Mouse (Mus musculus): ENCODE data around the gene Lrg1. TPM values are rescaled to one million over a fixed set of nuclear protein-coding genes. Genes with fewer than 3 reads are reported as not detected.

The Lrg1 gene
- polyA plus RNA-seq, 1 experiment from 2014 or later, result not detected

GRCm38 (mm10) chr17:56133457-56134363, 11.9 kb upstream of the Lrg1 start:
- ATAC-seq (ENCODE audit: low FRiP score, low read depth), result 0 out of 2 replicates have a peak, but pooled peaks have one; percentile 19
- 20% methylated on average over 19 of the region's 21 CpGs for WGBS
- H3K9ac ChIP-seq, result no peak overlapping the region
- peaks cover 32% of the 10 kb centered on the region for H3K4me1 ChIP-seq
- H3K27me3 ChIP-seq (replicated peaks), result peaks cover 13% of the 10 kb centered on the region
- H3K36me3 ChIP-seq, result peaks cover 18% of the 10 kb centered on the region
- peak overlapping the region; percentile 54 for H3K4me2 ChIP-seq (replicated peaks)
- no peaks in the 10 kb centered on the region for H3K9me3 ChIP-seq
- H3K27ac ChIP-seq, result no peak overlapping the region
- peak overlapping the region; percentile 16; the same call in 1 of the 2 replicates for H3K4me3 ChIP-seq

- H3K4me3 ChIP-seq, result no peak overlapping the region
- peaks cover 25% of the 10 kb centered on the region for H3K4me1 ChIP-seq
- H3K27ac ChIP-seq, result no peak overlapping the region
- H3K27me3 ChIP-seq (replicated peaks), result peaks cover 5% of the 10 kb centered on the region; the same call in 1 of the 2 replicates
- ATAC-seq (ENCODE audit: low FRiP score, low read depth), result 0 out of 2 replicates have a peak, but pooled peaks have one; percentile 18
- H3K9me3 ChIP-seq, result no peaks in the 10 kb centered on the region
- no peak overlapping the region for H3K4me2 ChIP-seq (replicated peaks)
- no peak overlapping the region for H3K9ac ChIP-seq
- WGBS, result 6% methylated on average over 14 of the region's 14 CpGs
- peaks cover 26% of the 10 kb centered on the region for H3K36me3 ChIP-seq
Observed at GRCm38 (mm10) chr17:56132661-56133060, 10.9 kb upstream of the Lrg1 start.

GRCm38 (mm10) chr17:56131814-56132213, 10.0 kb upstream of the Lrg1 start:
- no peak for ATAC-seq (ENCODE audit: low FRiP score, low read depth)
- WGBS, result 37% methylated on average over 7 of the region's 7 CpGs

GRCm38 (mm10) chr17:56131136-56131535, 9.3 kb upstream of the Lrg1 start:
- ATAC-seq (ENCODE audit: low FRiP score, low read depth), result no peak
- Histone ChIP-seq H3K36me3 (peaks cover 40% of the 10 kb centered on the region), H3K4me3 (no peak overlapping the region), H3K4me1 (peaks cover 18% of the 10 kb centered on the region), H3K27me3 (replicated peaks) (peaks cover 8% of the 10 kb centered on the region; the same call in 1 of the 2 replicates), H3K27ac (no peak overlapping the region), H3K9ac (no peak overlapping the region), H3K9me3 (no peaks in the 10 kb centered on the region), H3K4me2 (replicated peaks) (no peak overlapping the region)
- 90% methylated on average over 10 of the region's 10 CpGs for WGBS

More at GRCm38 (mm10) chr17:56131814-56132213, 10.0 kb upstream of the Lrg1 start:
- peaks cover 34% of the 10 kb centered on the region for H3K36me3 ChIP-seq
- H3K4me2 ChIP-seq (replicated peaks), result no peak overlapping the region
- H3K9ac ChIP-seq, result no peak overlapping the region
- no peak overlapping the region for H3K4me3 ChIP-seq
- no peak overlapping the region for H3K27ac ChIP-seq
- peaks cover 20% of the 10 kb centered on the region for H3K4me1 ChIP-seq
- H3K9me3 ChIP-seq, result no peaks in the 10 kb centered on the region
- H3K27me3 ChIP-seq (replicated peaks), result 0 out of 2 replicates have a peak, but pooled peaks cover 5% of the 10 kb centered on the region

GRCm38 (mm10) chr17:56128246-56128645, 6.4 kb upstream of the Lrg1 start:
- H3K27me3 ChIP-seq (replicated peaks), result peaks cover 27% of the 10 kb centered on the region
- peaks cover 8% of the 10 kb centered on the region for H3K4me1 ChIP-seq
- H3K9me3 ChIP-seq, result no peaks in the 10 kb centered on the region
- no peak overlapping the region for H3K4me3 ChIP-seq
- peaks cover 53% of the 10 kb centered on the region for H3K36me3 ChIP-seq
- H3K4me2 ChIP-seq (replicated peaks), result no peak overlapping the region
- H3K27ac ChIP-seq, result no peak overlapping the region
- no peak for ATAC-seq (ENCODE audit: low FRiP score, low read depth)
- no peak overlapping the region for H3K9ac ChIP-seq
- WGBS, result 86% methylated on average over 15 of the region's 15 CpGs

GRCm38 (mm10) chr17:56126175-56126574, 4.4 kb upstream of the Lrg1 start:
- WGBS, result 73% methylated on average over 11 of the region's 11 CpGs

GRCm38 (mm10) chr17:56125276-56125630, 3.5 kb upstream of the Lrg1 start:
- Histone ChIP-seq H3K27me3 (replicated peaks) (peaks cover 57% of the 10 kb centered on the region), H3K4me3 (no peak overlapping the region), H3K4me2 (replicated peaks) (no peak overlapping the region), H3K9me3 (peaks cover 13% of the 10 kb centered on the region), H3K4me1 (peaks cover 12% of the 10 kb centered on the region), H3K9ac (no peak overlapping the region), H3K27ac (no peak overlapping the region), H3K36me3 (peaks cover 42% of the 10 kb centered on the region)
- ATAC-seq (ENCODE audit: low FRiP score, low read depth), result no peak
- 86% methylated on average over 4 of the region's 4 CpGs for WGBS

More at GRCm38 (mm10) chr17:56126175-56126574, 4.4 kb upstream of the Lrg1 start:
- peaks cover 13% of the 10 kb centered on the region for H3K9me3 ChIP-seq
- no peak for ATAC-seq (ENCODE audit: low FRiP score, low read depth)
- no peak overlapping the region for H3K4me3 ChIP-seq
- H3K4me1 ChIP-seq, result peaks cover 8% of the 10 kb centered on the region
- H3K27ac ChIP-seq, result no peak overlapping the region
- peaks cover 47% of the 10 kb centered on the region for H3K27me3 ChIP-seq (replicated peaks)
- peaks cover 52% of the 10 kb centered on the region for H3K36me3 ChIP-seq
- H3K9ac ChIP-seq, result no peak overlapping the region
- H3K4me2 ChIP-seq (replicated peaks), result no peak overlapping the region

- ATAC-seq (ENCODE audit: low FRiP score, low read depth), result no peak
- Histone ChIP-seq H3K4me3 (peak overlapping the region; percentile 25), H3K36me3 (peaks cover 41% of the 10 kb centered on the region), H3K9ac (peak overlapping the region; percentile 35; the same call in 1 of the 2 replicates), H3K4me2 (replicated peaks) (peak overlapping the region; percentile 58), H3K27me3 (replicated peaks) (peaks cover 60% of the 10 kb centered on the region), H3K9me3 (peaks cover 13% of the 10 kb centered on the region), H3K4me1 (peaks cover 14% of the 10 kb centered on the region), H3K27ac (no peak overlapping the region)
- 8% methylated on average over 59 of the region's 59 CpGs for WGBS
Observed at GRCm38 (mm10) chr17:56124377-56125275, 2.8 kb upstream of the Lrg1 start.

GRCm38 (mm10) chr17:56123681-56124340, 2.0 kb upstream of the Lrg1 start:
- Histone ChIP-seq H3K4me2 (replicated peaks) (peak overlapping the region; percentile 58), H3K4me3 (peak overlapping the region; percentile 25), H3K4me1 (peaks cover 14% of the 10 kb centered on the region), H3K9me3 (peaks cover 13% of the 10 kb centered on the region), H3K27ac (no peak overlapping the region), H3K36me3 (peaks cover 35% of the 10 kb centered on the region), H3K9ac (no peak overlapping the region), H3K27me3 (replicated peaks) (peaks cover 68% of the 10 kb centered on the region)
- WGBS, result 37% methylated on average over 59 of the region's 59 CpGs
- 0 out of 2 replicates have a peak, but pooled peaks have one; percentile 17 for ATAC-seq (ENCODE audit: low FRiP score, low read depth)

- Histone ChIP-seq H3K4me3 (no peak overlapping the region), H3K4me1 (peaks cover 14% of the 10 kb centered on the region)
- WGBS, result 84% methylated on average over 12 of the region's 12 CpGs
Observed at GRCm38 (mm10) chr17:56123161-56123560, 1.4 kb upstream of the Lrg1 start.

GRCm38 (mm10) chr17:56119981-56120880, 1.6 kb downstream of the Lrg1 start:
- no peak overlapping the region for H3K4me3 ChIP-seq
- peak overlapping the region; percentile 20; the same call in 1 of the 2 replicates for H3K4me2 ChIP-seq (replicated peaks)
- WGBS, result 11% methylated on average over 66 of the region's 66 CpGs
- H3K27ac ChIP-seq, result no peak overlapping the region
- peaks cover 13% of the 10 kb centered on the region for H3K9me3 ChIP-seq
- H3K4me1 ChIP-seq, result peaks cover 19% of the 10 kb centered on the region
- no peak for ATAC-seq (ENCODE audit: low FRiP score, low read depth)
- peaks cover 89% of the 10 kb centered on the region for H3K27me3 ChIP-seq (replicated peaks)
- H3K36me3 ChIP-seq, result peaks cover 10% of the 10 kb centered on the region
- H3K9ac ChIP-seq, result no peak overlapping the region

More at GRCm38 (mm10) chr17:56123161-56123560, 1.4 kb upstream of the Lrg1 start:
- no peak for ATAC-seq (ENCODE audit: low FRiP score, low read depth)
- Histone ChIP-seq H3K27ac (no peak overlapping the region), H3K9ac (no peak overlapping the region), H3K36me3 (peaks cover 32% of the 10 kb centered on the region), H3K27me3 (replicated peaks) (peaks cover 74% of the 10 kb centered on the region), H3K9me3 (peaks cover 13% of the 10 kb centered on the region), H3K4me2 (replicated peaks) (no peak overlapping the region)
